Mouse (Mus musculus) liver, embryonic 11.5 days (tissue): ENCODE data around the gene Rps18. TPM values are rescaled to one million over a fixed set of nuclear protein-coding genes. Genes with fewer than 3 reads are reported as not detected.
"Not testable (repeated sequence)": the region's sequence is repeated elsewhere in the genome, so short reads cannot be mapped to it uniquely, and the experiment has no call there.

Source experiments
- ATAC-seq: fragments of 200-750 bp; cut with Nextera tagmentation; replicated peaks from 2 replicates; pipeline ENCODE4 v1.8.0; 2017; ENCODE audit warnings: moderate number of reproducible peaks, mild to moderate bottlenecking, moderate TSS enrichment, moderate library complexity; ENCODE audit not compliant: low FRiP score
- DNase-seq: peaks from one replicate; pipeline ENCODE4 v3.0.0-alpha.2; 2017; ENCODE audit warnings: low spot score
- H3K27ac ChIP-seq: fragments of 300-500 bp; sonication (generic); 2 replicates; pipeline ENCODE4 v1.5.1; 2014; ENCODE audit warnings: mild to moderate bottlenecking, low read depth, low read length, control low read depth
- H3K27me3 ChIP-seq: fragments of 300-500 bp; sonication (generic); replicated peaks from 2 replicates; pipeline ENCODE4 v1.6.1; 2014; ENCODE audit warnings: low read length, mixed read lengths; ENCODE audit not compliant: control insufficient read depth, insufficient read depth
- H3K36me3 ChIP-seq: fragments of 300-500 bp; sonication (generic); 2 replicates; pipeline ENCODE4 v1.6.1; 2014; ENCODE audit warnings: mild to moderate bottlenecking, low read length, moderate library complexity, mixed read lengths; ENCODE audit not compliant: control insufficient read depth, insufficient read depth
- H3K4me1 ChIP-seq: fragments of 300-500 bp; sonication (generic); replicated peaks from 2 replicates; pipeline ENCODE4 v1.6.1; 2014; ENCODE audit warnings: low read length, mixed read lengths; ENCODE audit not compliant: control insufficient read depth, insufficient read depth
- H3K4me2 ChIP-seq: fragments of 300-500 bp; sonication (generic); 2 replicates; pipeline ENCODE4 v1.6.1; 2014; ENCODE audit warnings: mild to moderate bottlenecking, control low read depth, moderate library complexity
- H3K4me3 ChIP-seq: fragments of 300-500 bp; sonication (generic); 2 replicates; pipeline ENCODE4 v1.5.1; 2014; ENCODE audit warnings: low read depth, low read length, control low read depth
- H3K9ac ChIP-seq: fragments of 300-500 bp; sonication (generic); 2 replicates; pipeline ENCODE4 v1.6.1; 2014; ENCODE audit warnings: low read depth, low read length, control low read depth
- H3K9me3 ChIP-seq: fragments of 300-500 bp; sonication (generic); 2 replicates; pipeline ENCODE4 v1.6.1; 2016; ENCODE audit warnings: low read length, inconsistent platforms, mixed read lengths; ENCODE audit not compliant: control insufficient read depth
- WGBS: fragments of 180-500 bp; shearing (Covaris S2); extraction: QIAGEN DNeasy Blood & Tissue Kit; methylation state at CpG from one replicate; pipeline ENCODE4 v1.1.7; 2014; 5-methylcytosine and 5-hydroxymethylcytosine counted together
- polyA plus RNA-seq: library from polyadenylated mRNA; unstranded; fragments of >200 nt; fragmentation: Nextera tagmentation; extraction: Ambion mirVana; gene quantifications from 2 replicates; pipeline ENCODE4 v1.2.1, GENCODE M21; 2014

The Rps18 gene
- polyA plus RNA-seq, 1 experiment from 2014 or later, result 2,343 TPM

GRCm38 (mm10) chr17:33994959-33995358, 39.2 kb upstream of the Rps18 start:
- Histone ChIP-seq H3K4me2 (no peak overlapping the region), H3K4me1 (peaks cover 3% of the 10 kb centered on the region; the same call in 1 of the 2 replicates), H3K27ac (no peak overlapping the region), H3K9ac (no peak overlapping the region), H3K9me3 (no peaks in the 10 kb centered on the region), H3K36me3 (no peaks in the 10 kb centered on the region), H3K27me3 (peaks cover 4% of the 10 kb centered on the region), H3K4me3 (no peak overlapping the region)
- ATAC-seq, result no peak
- DNase-seq, result no peak
- 86% methylated on average over 8 of the region's 8 CpGs for WGBS

DNA sequence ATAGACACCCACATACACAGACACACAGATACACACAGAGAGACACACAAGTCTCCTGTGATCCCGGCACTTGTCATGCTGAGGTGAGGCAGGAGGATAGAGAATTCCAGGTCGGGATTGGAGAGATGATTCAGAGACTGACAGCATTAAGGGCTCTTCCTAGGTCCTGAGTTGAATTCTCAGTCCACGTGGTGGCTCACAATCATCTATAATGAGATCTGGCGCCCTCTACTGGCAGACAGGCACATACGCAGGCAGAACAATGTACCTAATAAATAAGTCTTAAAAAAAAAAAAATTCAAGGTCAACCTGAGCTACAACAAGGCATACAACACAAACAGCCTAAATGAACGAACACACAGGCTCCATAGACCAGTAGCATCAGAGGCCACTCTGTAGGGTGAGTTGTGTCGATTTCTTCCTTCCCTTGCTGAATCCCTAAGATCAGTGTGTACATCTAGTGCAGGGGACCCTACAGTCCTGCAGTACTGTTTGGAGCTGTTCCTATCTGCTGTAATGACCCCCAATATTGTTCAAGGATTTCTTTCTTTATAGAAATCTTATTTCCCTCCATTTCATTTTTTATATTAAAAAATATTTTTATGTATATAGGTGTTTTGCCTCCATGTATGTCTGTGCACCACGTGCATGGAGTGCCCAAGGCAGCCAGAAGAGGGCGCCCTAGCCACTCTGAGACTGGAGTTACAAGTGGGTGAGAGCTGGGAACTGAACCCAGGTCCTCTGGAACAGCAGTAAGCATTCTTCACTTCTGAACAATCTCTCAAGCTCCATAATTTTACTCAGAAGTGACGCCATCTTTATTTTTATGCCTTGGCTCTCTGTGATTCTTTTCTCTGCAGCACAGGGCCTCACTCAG, 36.2 kb upstream of the Rps18 start:
- Histone ChIP-seq H3K4me1 (no peaks in the 10 kb centered on the region), H3K4me3 (no peak overlapping the region), H3K9me3 (no peaks in the 10 kb centered on the region), H3K27ac (no peak overlapping the region), H3K27me3 (no peaks in the 10 kb centered on the region; the same call in 1 of the 2 replicates), H3K36me3 (no peaks in the 10 kb centered on the region), H3K4me2 (no peak overlapping the region), H3K9ac (no peak overlapping the region)
- no peak; the same call in 1 of the 2 replicates for ATAC-seq
- WGBS, result 31% methylated on average over 10 of the region's 10 CpGs
- DNase-seq, result peak; percentile 40

DNA sequence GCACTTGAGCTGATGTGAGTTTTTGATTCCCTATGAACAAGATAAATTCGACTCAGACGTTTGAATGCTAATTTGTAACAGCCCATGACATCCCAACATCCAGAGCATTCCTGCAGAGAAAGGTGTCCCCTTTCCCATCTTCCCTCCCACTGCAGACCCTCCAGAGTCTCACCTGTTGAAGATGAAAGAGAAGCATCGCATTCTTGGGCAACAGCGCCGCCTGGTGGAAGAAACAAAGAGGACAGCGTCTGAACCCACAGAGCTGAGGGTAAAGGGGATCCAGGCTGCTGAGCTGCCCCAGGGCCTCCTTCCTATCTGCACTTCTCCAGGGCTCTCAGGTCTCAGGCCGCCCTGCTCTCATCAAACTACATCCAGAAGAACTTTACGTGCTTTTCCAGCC, 26.3 kb upstream of the Rps18 start:
- 4% methylated on average over 8 of the region's 8 CpGs for WGBS
- not testable (repeated sequence) for H3K9me3 ChIP-seq, ATAC-seq, H3K36me3 ChIP-seq, DNase-seq, H3K4me3 ChIP-seq, H3K27ac ChIP-seq, H3K9ac ChIP-seq
- Histone ChIP-seq H3K4me2 (peak overlapping the region; percentile 74), H3K4me1 (peaks cover 21% of the 10 kb centered on the region), H3K27me3 (peaks cover 18% of the 10 kb centered on the region)

- peak overlapping the region; percentile 57 for H3K4me3 ChIP-seq
- WGBS, result 1% methylated on average over 27 of the region's 27 CpGs
- ATAC-seq, result peak; percentile 81
Observed at GRCm38 (mm10) chr17:33981192-33981909, 25.6 kb upstream of the Rps18 start.

GRCm38 (mm10) chr17:33980181-33981035, 24.6 kb upstream of the Rps18 start:
- peaks cover 21% of the 10 kb centered on the region for H3K4me1 ChIP-seq
- H3K27me3 ChIP-seq, result peaks cover 18% of the 10 kb centered on the region
- no peaks in the 10 kb centered on the region for H3K9me3 ChIP-seq
- H3K9ac ChIP-seq, result no peak overlapping the region; the same call in 1 of the 2 replicates
- no peak overlapping the region; the same call in none of the 2 replicates for H3K27ac ChIP-seq
- no peak overlapping the region; the same call in 1 of the 2 replicates for H3K4me2 ChIP-seq
- ATAC-seq, result no peak
- no peak overlapping the region for H3K4me3 ChIP-seq
- DNase-seq, result no peak
- no peaks in the 10 kb centered on the region for H3K36me3 ChIP-seq
- 79% methylated on average over 19 of the region's 19 CpGs for WGBS

More at GRCm38 (mm10) chr17:33981192-33981909, 25.6 kb upstream of the Rps18 start:
- H3K9me3 ChIP-seq, H3K36me3 ChIP-seq: not testable (repeated sequence)
- H3K9ac ChIP-seq, result peak overlapping the region; percentile 61; the same call in 1 of the 2 replicates
- H3K27me3 ChIP-seq, result peaks cover 18% of the 10 kb centered on the region
- H3K4me2 ChIP-seq, result peak overlapping the region; percentile 74
- peak overlapping the region; percentile 68; the same call in 1 of the 2 replicates for H3K27ac ChIP-seq
- DNase-seq, result peak; percentile 85
- H3K4me1 ChIP-seq, result peaks cover 21% of the 10 kb centered on the region

DNA sequence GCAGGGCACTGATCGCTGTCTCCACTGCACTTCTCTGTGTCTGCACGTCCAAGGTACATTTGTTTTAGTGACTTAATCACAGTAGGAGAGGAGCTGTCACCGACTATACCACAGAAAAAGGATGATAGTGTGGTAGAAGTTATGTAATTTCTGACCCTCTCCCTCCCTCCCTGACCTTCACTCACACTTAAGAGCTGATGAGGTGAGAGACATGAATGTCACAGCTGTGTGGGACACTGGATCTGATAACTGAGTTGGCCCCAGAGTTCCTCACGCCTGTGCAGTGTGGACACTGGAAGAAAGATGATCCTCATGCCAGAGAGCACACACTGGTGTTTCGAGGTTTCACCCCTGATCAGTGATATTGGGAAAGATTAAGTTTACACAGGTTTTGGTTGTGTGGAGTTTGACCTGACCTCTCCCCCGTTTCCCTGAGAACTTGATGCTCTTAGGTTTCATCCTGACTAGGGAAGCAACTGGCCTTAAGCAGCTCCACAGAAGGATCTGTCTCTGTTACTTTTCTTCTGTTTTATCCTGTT, 23.8 kb upstream of the Rps18 start:
- no peak overlapping the region for H3K4me3 ChIP-seq
- 63% methylated on average over 6 of the region's 6 CpGs for WGBS

GRCm38 (mm10) chr17:33978631-33979031, 22.8 kb upstream of the Rps18 start:
- Histone ChIP-seq H3K9me3 (no peaks in the 10 kb centered on the region), H3K36me3 (no peaks in the 10 kb centered on the region), H3K9ac (peak overlapping the region; percentile 38), H3K4me2 (peak overlapping the region; percentile 87), H3K27me3 (peaks cover 18% of the 10 kb centered on the region), H3K27ac (peak overlapping the region; percentile 43; the same call in 1 of the 2 replicates), H3K4me1 (peaks cover 21% of the 10 kb centered on the region), H3K4me3 (peak overlapping the region; percentile 50)
- ATAC-seq (peak; percentile 82), DNase-seq (peak; percentile 68)
- WGBS, result 1% methylated on average over 17 of the region's 17 CpGs

More for the DNA sequence above, 23.8 kb upstream of the Rps18 start:
- H3K27me3 ChIP-seq, result peaks cover 18% of the 10 kb centered on the region
- no peaks in the 10 kb centered on the region for H3K9me3 ChIP-seq
- DNase-seq (no peak), ATAC-seq (no peak)
- no peaks in the 10 kb centered on the region for H3K36me3 ChIP-seq
- no peak overlapping the region for H3K9ac ChIP-seq
- peaks cover 21% of the 10 kb centered on the region for H3K4me1 ChIP-seq
- H3K4me2 ChIP-seq, result no peak overlapping the region
- no peak overlapping the region for H3K27ac ChIP-seq
